Mouse (Mus musculus): Measurements from ENCODE around the gene Zdhhc20. TPM values are rescaled to one million over a fixed set of nuclear protein-coding genes. Genes with fewer than 3 reads are reported as not detected.
"Not testable (repeated sequence)": the region's sequence is repeated elsewhere in the genome, so short reads cannot be mapped to it uniquely, and the experiment has no call there.

The Zdhhc20 gene
- polyA plus RNA-seq, 1 experiment from 2014 or later, result 69.7 TPM

DNA sequence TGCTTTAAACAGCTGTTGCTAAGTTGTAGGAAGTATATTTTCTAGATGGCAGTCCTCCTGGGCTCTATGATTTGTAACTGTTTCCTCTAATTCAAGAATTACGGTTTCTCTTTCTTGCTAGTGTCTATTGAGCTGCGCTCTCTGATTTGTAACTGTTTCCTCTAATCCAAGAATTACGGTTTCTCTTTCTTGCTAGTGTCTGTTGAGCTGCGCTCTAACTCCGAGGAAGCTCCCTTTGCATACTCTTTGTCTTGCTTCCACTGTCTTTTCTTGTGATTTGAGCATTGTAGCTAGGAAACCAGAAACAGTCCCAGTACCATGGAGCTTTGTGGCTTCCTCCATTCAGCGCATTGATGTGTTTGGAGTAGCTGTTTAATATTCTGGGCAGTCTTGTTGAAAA, 25.3 kb upstream of the Zdhhc20 start:
- 52% methylated on average over 6 of the region's 6 CpGs for WGBS
- H3K9ac ChIP-seq (ENCODE audit: low read depth, low read length), result no peak overlapping the region
- no peak overlapping the region for H3K4me3 ChIP-seq (ENCODE audit: low read depth, low read length)
- DNase-seq (ENCODE audit: low spot score) (no peak), ATAC-seq (ENCODE audit: low FRiP score) (no peak)
- H3K4me1 ChIP-seq (replicated peaks; ENCODE audit: control insufficient read depth, insufficient read depth, low read length), result no peaks in the 10 kb centered on the region
- no peaks in the 10 kb centered on the region for H3K27me3 ChIP-seq (ENCODE audit: control insufficient read depth, insufficient read depth, low read length)
- no peaks in the 10 kb centered on the region for H3K36me3 ChIP-seq (ENCODE audit: control insufficient read depth, insufficient read depth, low read length)
- no peaks in the 10 kb centered on the region for H3K9me3 ChIP-seq (ENCODE audit: control insufficient read depth, low read length)
- no peak overlapping the region for H3K27ac ChIP-seq (ENCODE audit: low read depth, low read length)
- H3K4me2 ChIP-seq (replicated peaks; ENCODE audit: low read depth, low read length), result no peak overlapping the region

DNA sequence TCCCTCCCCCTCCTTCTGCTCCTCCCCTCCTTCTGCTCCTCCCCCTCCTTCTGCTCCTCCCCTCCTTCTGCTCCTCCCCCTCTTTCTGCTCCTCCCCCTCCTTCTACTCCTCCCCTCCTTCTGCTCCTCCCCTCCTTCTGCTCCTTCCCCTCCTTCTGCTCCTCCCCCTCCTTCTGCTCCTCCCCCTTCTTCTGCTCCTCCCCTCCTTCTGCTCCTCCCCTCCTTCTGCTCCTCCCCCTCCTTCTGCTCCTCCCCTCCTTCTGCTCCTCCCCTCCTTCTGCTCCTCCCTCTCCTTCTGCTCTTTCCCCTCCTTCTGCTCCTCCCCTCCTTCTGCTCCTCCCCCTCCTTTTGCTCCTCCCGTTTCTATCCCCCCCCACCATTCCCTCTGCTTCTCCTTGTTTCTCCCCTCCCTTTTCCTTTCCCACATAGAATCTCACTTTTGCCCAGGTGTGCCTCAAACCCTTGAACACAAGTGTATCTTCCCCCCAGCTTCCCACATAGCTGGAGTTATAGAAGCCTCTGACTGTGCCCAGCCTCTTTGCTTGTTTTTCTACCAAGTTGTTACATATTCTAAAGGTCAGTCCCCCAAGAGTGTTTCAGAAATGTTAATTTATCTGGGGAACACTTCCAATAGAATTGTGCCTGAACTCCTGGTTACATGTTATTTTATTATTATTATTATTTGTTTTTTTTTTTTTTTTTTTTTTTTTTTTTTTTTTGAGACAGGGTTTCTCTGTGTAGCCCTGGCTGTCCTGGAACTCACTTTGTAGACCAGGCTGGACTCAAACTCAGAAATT, 22.3 kb upstream of the Zdhhc20 start:
- DNase-seq (ENCODE audit: low spot score); H3K9me3 ChIP-seq (ENCODE audit: control insufficient read depth, low read length); H3K4me1 ChIP-seq (replicated peaks; ENCODE audit: control insufficient read depth, insufficient read depth, low read length); H3K36me3 ChIP-seq (ENCODE audit: control insufficient read depth, insufficient read depth, low read length); ATAC-seq (ENCODE audit: low FRiP score); H3K4me3 ChIP-seq (ENCODE audit: low read depth, low read length); H3K27ac ChIP-seq (ENCODE audit: low read depth, low read length); H3K4me2 ChIP-seq (replicated peaks; ENCODE audit: low read depth, low read length); H3K9ac ChIP-seq (ENCODE audit: low read depth, low read length); H3K27me3 ChIP-seq (ENCODE audit: control insufficient read depth, insufficient read depth, low read length): not testable (repeated sequence)
- WGBS, result 45% methylated on average over 1 of the region's 1 CpGs

DNA sequence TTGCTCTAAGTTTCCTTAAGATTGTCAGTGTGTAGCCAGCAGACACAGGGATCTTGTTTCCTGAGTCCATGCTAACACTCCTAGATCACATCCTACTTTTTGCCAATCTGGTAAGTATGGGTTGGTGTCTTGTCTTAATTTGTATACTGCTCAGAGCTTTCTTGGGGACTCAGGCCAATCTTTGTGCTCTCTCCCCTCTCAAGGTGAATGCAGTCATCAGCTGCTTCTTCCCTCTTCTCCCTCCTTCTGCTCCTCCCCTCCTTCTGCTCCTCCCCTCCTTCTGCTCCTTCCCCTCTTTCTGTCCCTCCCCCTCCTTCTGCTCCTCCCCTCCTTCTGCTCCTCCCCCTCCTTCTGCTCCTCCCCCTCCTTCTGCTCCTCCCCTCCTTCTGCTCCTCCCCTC, 21.7 kb upstream of the Zdhhc20 start:
- not testable (repeated sequence) for H3K27ac ChIP-seq (ENCODE audit: low read depth, low read length); H3K9me3 ChIP-seq (ENCODE audit: control insufficient read depth, low read length); ATAC-seq (ENCODE audit: low FRiP score); H3K9ac ChIP-seq (ENCODE audit: low read depth, low read length); H3K4me3 ChIP-seq (ENCODE audit: low read depth, low read length); H3K4me1 ChIP-seq (replicated peaks; ENCODE audit: control insufficient read depth, insufficient read depth, low read length); H3K36me3 ChIP-seq (ENCODE audit: control insufficient read depth, insufficient read depth, low read length); DNase-seq (ENCODE audit: low spot score); H3K4me2 ChIP-seq (replicated peaks; ENCODE audit: low read depth, low read length); H3K27me3 ChIP-seq (ENCODE audit: control insufficient read depth, insufficient read depth, low read length)

DNA sequence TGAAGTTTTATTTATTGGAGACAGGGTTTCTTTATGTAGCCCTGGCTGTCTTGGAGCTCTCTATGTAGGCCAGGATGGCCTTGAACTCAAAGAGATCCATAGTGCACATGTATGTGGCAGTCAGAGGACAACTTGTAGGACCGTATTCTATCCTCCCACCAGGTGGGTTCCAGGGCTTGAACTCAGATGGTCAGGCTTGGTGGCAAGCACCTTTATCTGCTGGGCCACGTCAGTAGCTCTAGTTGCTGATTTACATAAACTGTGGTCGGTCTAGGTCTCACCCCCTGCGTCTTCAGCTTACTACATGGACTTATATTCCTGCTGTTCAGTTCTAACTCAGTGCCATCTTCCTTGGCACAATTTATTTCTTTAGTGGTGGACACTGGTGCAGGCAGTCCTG, 21.2 kb upstream of the Zdhhc20 start:
- no peak overlapping the region for H3K4me2 ChIP-seq (replicated peaks; ENCODE audit: low read depth, low read length)
- WGBS, result 75% methylated on average over 4 of the region's 4 CpGs
- no peak overlapping the region for H3K9ac ChIP-seq (ENCODE audit: low read depth, low read length)
- H3K36me3 ChIP-seq (ENCODE audit: control insufficient read depth, insufficient read depth, low read length), result no peaks in the 10 kb centered on the region
- H3K27me3 ChIP-seq (ENCODE audit: control insufficient read depth, insufficient read depth, low read length), result no peaks in the 10 kb centered on the region
- no peaks in the 10 kb centered on the region for H3K9me3 ChIP-seq (ENCODE audit: control insufficient read depth, low read length)
- no peak for DNase-seq (ENCODE audit: low spot score)
- ATAC-seq (ENCODE audit: low FRiP score), result no peak; the same call in 1 of the 2 replicates
- no peak overlapping the region for H3K27ac ChIP-seq (ENCODE audit: low read depth, low read length)
- H3K4me3 ChIP-seq (ENCODE audit: low read depth, low read length), result no peak overlapping the region
- H3K4me1 ChIP-seq (replicated peaks; ENCODE audit: control insufficient read depth, insufficient read depth, low read length), result no peaks in the 10 kb centered on the region

DNA sequence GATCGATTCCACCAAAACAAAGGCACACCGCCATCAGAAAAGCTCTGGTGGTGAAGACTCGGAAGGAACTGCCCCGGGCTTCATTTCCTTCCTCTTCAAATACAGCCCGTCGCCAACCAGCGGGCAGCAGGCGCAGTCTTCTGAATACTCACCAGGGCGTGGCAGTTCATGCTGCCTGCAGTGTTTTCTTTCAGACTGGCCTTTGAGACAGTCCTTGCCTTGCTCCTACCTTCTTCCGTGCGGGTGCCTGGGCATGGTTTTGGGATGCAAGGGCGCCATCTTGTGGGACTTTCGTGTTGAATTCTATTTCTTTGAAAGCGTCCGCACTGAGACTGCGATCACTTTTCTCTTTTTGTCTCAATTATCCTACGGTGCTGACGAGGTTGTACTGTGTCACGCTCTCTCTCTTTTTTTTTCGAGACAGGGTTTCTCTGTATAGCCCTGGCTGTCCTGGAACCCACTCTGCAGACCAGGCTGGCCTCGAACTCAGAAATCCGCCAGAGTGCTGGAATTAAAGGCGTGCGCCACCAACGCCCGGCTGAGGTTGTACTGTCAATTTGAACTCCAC, 20.5 kb upstream of the Zdhhc20 start:
- ATAC-seq (ENCODE audit: low FRiP score) (peak; percentile 93), DNase-seq (ENCODE audit: low spot score) (peak; percentile 89)
- Histone ChIP-seq H3K27ac (ENCODE audit: low read depth, low read length) (no peak overlapping the region), H3K4me3 (ENCODE audit: low read depth, low read length) (peak overlapping the region; percentile 10; the same call in 1 of the 2 replicates), H3K4me1 (replicated peaks; ENCODE audit: control insufficient read depth, insufficient read depth, low read length) (no peaks in the 10 kb centered on the region), H3K9ac (ENCODE audit: low read depth, low read length) (peak overlapping the region; percentile 40; the same call in 1 of the 2 replicates), H3K27me3 (ENCODE audit: control insufficient read depth, insufficient read depth, low read length) (no peaks in the 10 kb centered on the region), H3K4me2 (replicated peaks; ENCODE audit: low read depth, low read length) (peak overlapping the region; percentile 32), H3K36me3 (ENCODE audit: control insufficient read depth, insufficient read depth, low read length) (no peaks in the 10 kb centered on the region), H3K9me3 (ENCODE audit: control insufficient read depth, low read length) (no peaks in the 10 kb centered on the region)
- 21% methylated on average over 26 of the region's 26 CpGs for WGBS

DNA sequence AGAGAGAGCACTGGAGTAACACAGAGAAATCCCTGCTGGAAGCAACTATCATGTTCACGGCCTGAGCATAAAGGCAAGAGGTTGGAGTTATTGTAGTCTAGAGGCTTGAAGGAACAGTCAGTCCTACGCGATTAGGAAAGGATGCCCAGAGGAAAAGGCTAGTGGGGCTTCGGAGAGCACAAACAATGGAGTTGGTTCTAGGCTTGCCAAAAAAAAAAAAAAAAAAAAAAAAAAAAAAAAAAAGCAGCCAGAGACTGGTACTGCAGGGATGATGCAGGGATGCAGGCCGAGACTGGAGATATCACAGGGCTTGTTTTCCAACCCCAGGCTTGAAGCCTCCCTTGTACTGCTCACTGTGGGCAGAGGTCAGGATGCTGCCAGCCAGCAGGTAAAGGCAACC, 19.2 kb upstream of the Zdhhc20 start:
- no peak overlapping the region for H3K4me2 ChIP-seq (replicated peaks; ENCODE audit: low read depth, low read length)
- 78% methylated on average over 5 of the region's 5 CpGs for WGBS
- ATAC-seq (ENCODE audit: low FRiP score), result no peak
- H3K9me3 ChIP-seq (ENCODE audit: control insufficient read depth, low read length), result no peaks in the 10 kb centered on the region
- H3K4me3 ChIP-seq (ENCODE audit: low read depth, low read length), result no peak overlapping the region
- no peaks in the 10 kb centered on the region for H3K36me3 ChIP-seq (ENCODE audit: control insufficient read depth, insufficient read depth, low read length)
- no peak for DNase-seq (ENCODE audit: low spot score)
- no peaks in the 10 kb centered on the region for H3K4me1 ChIP-seq (replicated peaks; ENCODE audit: control insufficient read depth, insufficient read depth, low read length)
- no peaks in the 10 kb centered on the region for H3K27me3 ChIP-seq (ENCODE audit: control insufficient read depth, insufficient read depth, low read length)
- H3K27ac ChIP-seq (ENCODE audit: low read depth, low read length), result no peak overlapping the region
- no peak overlapping the region for H3K9ac ChIP-seq (ENCODE audit: low read depth, low read length)

DNA sequence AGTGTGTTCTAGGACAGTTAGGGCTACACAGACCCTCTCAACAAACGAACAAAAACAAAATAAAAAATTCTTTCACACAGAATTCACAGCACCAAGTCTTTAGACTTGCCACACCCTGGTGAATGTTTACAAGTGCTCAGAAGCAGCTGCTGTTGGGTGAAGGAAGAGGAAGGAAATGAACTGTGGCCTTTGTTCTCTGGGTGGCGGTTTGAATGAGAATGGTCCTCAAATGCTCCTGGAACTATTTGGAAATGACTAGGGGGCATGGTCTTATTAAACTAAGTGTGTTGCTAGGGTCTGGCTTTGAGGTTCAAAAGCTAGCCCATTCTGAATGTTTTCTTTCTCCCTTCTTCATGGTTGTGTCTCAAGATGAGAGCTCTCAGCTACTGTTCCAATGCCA, 18.4 kb upstream of the Zdhhc20 start:
- DNase-seq (ENCODE audit: low spot score) (no peak), ATAC-seq (ENCODE audit: low FRiP score) (no peak)
- Histone ChIP-seq H3K4me3 (ENCODE audit: low read depth, low read length) (no peak overlapping the region), H3K4me1 (replicated peaks; ENCODE audit: control insufficient read depth, insufficient read depth, low read length) (no peaks in the 10 kb centered on the region), H3K9me3 (ENCODE audit: control insufficient read depth, low read length) (no peaks in the 10 kb centered on the region), H3K27me3 (ENCODE audit: control insufficient read depth, insufficient read depth, low read length) (no peaks in the 10 kb centered on the region), H3K4me2 (replicated peaks; ENCODE audit: low read depth, low read length) (no peak overlapping the region), H3K9ac (ENCODE audit: low read depth, low read length) (no peak overlapping the region), H3K36me3 (ENCODE audit: control insufficient read depth, insufficient read depth, low read length) (no peaks in the 10 kb centered on the region), H3K27ac (ENCODE audit: low read depth, low read length) (no peak overlapping the region)
- WGBS, result 69% methylated on average over 2 of the region's 2 CpGs

DNA sequence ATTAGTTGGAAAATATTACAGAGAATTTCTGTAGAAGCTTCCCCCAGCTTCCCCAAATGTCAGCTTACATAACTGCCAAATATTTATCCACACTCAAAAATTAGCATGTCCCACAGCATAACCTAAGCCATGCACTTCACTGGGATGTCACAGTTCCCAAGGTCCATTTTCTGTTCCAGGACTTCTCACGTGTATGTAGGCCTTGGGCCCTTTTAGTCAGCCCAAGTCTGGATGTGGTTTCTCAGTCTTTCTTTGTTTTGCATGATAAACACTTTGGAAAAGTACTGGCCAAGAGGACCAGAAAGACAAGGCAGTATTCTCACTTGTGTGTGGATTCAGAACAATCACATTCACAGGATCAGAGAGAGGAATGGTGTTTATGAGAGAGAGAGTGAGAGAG, 11.9 kb upstream of the Zdhhc20 start:
- ATAC-seq (ENCODE audit: low FRiP score) (no peak), DNase-seq (ENCODE audit: low spot score) (no peak)
- WGBS, result 78% methylated on average over 1 of the region's 1 CpGs
- Histone ChIP-seq H3K27me3 (ENCODE audit: control insufficient read depth, insufficient read depth, low read length) (no peaks in the 10 kb centered on the region), H3K4me1 (replicated peaks; ENCODE audit: control insufficient read depth, insufficient read depth, low read length) (no peaks in the 10 kb centered on the region), H3K27ac (ENCODE audit: low read depth, low read length) (no peak overlapping the region), H3K9ac (ENCODE audit: low read depth, low read length) (no peak overlapping the region), H3K4me2 (replicated peaks; ENCODE audit: low read depth, low read length) (no peak overlapping the region), H3K36me3 (ENCODE audit: control insufficient read depth, insufficient read depth, low read length) (no peaks in the 10 kb centered on the region), H3K9me3 (ENCODE audit: control insufficient read depth, low read length) (no peaks in the 10 kb centered on the region), H3K4me3 (ENCODE audit: low read depth, low read length) (no peak overlapping the region)

DNA sequence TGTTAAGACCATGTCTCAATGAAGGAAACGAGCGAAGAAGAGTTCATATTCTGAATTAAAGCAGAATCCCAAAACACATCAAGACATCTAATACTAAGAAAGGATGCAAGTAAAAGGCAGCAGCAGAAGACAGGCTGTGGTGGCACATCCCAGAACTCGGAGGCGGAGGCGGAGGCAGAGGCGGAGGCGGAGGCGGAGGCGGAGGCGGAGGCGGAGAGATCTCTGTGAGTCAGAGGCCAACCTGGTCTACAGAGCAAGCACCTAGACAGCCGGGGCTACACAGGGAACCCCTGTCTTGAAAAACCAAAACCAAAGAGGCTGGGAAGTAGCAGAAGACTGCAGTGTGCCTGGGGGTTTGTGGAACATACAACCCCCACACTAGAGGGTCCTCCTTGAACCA, 6.8 kb upstream of the Zdhhc20 start:
- Histone ChIP-seq H3K4me2 (replicated peaks; ENCODE audit: low read depth, low read length) (no peak overlapping the region), H3K4me3 (ENCODE audit: low read depth, low read length) (no peak overlapping the region), H3K36me3 (ENCODE audit: control insufficient read depth, insufficient read depth, low read length) (no peaks in the 10 kb centered on the region), H3K9ac (ENCODE audit: low read depth, low read length) (no peak overlapping the region), H3K4me1 (replicated peaks; ENCODE audit: control insufficient read depth, insufficient read depth, low read length) (no peaks in the 10 kb centered on the region), H3K9me3 (ENCODE audit: control insufficient read depth, low read length) (no peaks in the 10 kb centered on the region), H3K27ac (ENCODE audit: low read depth, low read length) (no peak overlapping the region), H3K27me3 (ENCODE audit: control insufficient read depth, insufficient read depth, low read length) (no peaks in the 10 kb centered on the region)
- WGBS, result 97% methylated on average over 12 of the region's 12 CpGs
- DNase-seq (ENCODE audit: low spot score) (no peak), ATAC-seq (ENCODE audit: low FRiP score) (no peak)

Measured in hindbrain, embryonic 11.5 days (tissue).